Mouse (Mus musculus): ENCODE results near the gene Ly75. TPM values are rescaled to one million over a fixed set of nuclear protein-coding genes. Genes with fewer than 3 reads are reported as not detected.

Ly75 gene
- polyA plus RNA-seq (2015; fragmentation: Nextera tagmentation; extraction: Ambion mirVana) = 0.52 and 0.68 TPM in 2 replicates

DNA sequence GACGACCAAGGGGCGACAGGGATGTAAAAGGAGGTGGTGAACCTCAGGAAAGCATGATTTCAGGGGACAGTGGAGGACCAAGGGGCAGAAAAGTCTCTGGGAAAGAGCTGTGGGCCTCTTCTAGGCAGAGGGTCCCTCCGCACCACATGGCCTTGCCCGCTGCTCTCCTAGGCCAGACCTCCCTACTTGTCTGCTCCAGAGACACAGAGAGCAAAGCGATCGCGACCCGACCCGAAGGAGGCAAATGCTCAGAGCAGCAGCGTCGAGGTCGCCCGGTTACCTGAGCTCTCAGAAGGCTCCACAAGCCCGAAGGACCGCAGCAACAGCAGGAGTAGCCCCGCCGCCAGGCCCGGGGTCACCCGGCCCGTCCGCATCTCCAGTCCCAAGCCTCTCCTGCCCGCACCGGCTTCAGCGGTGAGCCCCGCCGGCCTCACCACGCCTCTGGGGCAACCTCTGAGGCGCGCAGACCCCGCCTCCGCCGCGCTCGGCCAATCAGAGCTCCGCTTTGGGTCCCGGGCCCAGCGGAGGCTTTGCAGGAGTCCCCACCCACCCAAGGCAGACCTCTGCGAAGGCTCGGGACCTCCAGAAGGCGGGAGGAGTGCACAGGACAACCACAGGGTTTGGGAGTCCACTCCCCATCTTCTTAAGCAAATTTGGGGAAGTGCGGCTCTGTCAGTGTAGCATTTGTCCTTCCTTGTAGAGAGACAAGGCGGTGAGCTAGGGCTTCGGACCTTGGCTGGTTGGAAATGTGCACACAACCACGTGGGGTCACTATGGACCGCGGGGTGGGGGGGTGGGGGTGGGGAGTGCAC is at the start of gene Ly75:
Gene Ly75, minus strand, starts transcription at position 446 of the 812 bp plus-strand sequence.
- Histone ChIP-seq H3K4me3 (replicated peaks) (peak within 1 kb of the TSS; percentile 60), H3K36me3 (no peaks in the 10 kb centered on the region), H3K27ac (no peak within 1 kb of the TSS), H3K4me2 (replicated peaks) (peak within 1 kb of the TSS; percentile 89), H3K27me3 (peaks cover 26% of the 10 kb centered on the region), H3K9ac (replicated peaks) (peak within 1 kb of the TSS; percentile 64), H3K9me3 (no peaks in the 10 kb centered on the region), H3K4me1 (replicated peaks) (peaks cover 8% of the 10 kb centered on the region; the same call in 1 of the 2 replicates)
- ATAC-seq = peak; percentile 97
- WGBS = under 1% methylated on average over 45 of the region's 46 CpGs

DNA sequence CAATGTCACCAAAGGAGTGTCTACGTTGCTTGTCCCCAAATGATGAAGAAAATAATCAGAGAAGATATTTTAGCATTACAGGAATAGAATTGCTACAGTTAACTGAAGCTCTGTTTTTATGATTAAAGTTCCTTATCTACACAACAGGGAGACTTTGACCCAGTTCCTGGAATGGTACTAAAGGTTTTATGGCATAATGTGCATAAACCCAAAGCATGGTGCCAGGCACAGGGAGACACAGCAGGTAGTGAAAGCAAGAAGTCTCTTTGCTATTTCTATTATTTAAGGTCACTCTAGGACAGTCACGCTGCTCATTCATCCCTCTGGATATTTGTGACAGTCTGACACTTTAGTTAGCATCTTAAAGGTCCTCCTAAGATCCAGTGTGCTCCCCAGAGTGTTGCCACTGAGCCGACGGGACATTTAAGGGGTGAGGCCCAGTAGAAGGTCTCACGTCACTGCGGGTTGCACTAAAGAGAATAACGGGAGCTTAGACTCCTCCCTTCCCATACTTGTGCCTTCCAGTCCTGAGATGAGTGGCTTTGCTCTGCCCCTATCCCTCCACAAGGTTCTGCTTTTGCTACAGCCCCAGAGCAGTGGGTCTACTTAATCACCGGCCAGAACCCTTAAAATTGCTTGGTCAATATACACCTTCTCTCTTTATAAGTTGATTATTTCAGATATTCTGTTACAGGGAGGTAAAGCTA is 47.4 kb upstream of the Ly75 start:
- H3K9ac ChIP-seq (replicated peaks) = no peak overlapping the region
- WGBS = 78% methylated on average over 8 of the region's 8 CpGs
- H3K4me3 ChIP-seq (replicated peaks) = no peak overlapping the region
- no peaks in the 10 kb centered on the region for H3K9me3 ChIP-seq
- no peak overlapping the region for H3K27ac ChIP-seq
- H3K4me2 ChIP-seq (replicated peaks) = no peak overlapping the region
- ATAC-seq = no peak
- H3K36me3 ChIP-seq = no peaks in the 10 kb centered on the region
- no peaks in the 10 kb centered on the region for H3K4me1 ChIP-seq (replicated peaks)
- H3K27me3 ChIP-seq = no peaks in the 10 kb centered on the region

DNA sequence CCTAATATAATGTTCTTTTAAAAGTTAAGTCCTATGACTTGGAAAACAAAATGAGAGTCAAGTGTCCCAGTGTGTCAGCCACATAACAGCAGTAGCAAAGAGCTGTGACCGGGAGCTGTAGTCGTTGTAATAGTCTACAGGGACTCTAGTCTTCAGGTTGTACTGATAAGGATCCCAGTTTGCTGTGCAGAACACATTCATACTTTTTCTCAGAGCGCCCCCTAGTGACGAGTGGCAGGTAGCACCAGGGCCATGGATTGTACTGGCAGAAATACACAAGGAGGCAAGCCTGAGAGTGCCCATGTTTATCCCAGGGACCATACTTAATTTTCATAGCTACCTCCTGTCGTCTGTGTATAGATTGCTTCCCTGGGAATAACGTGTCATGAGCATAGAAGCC is 35.0 kb upstream of the Ly75 start:
- Histone ChIP-seq H3K9ac (replicated peaks) (no peak overlapping the region), H3K27me3 (no peaks in the 10 kb centered on the region), H3K36me3 (no peaks in the 10 kb centered on the region), H3K9me3 (no peaks in the 10 kb centered on the region), H3K4me2 (replicated peaks) (no peak overlapping the region), H3K4me3 (replicated peaks) (no peak overlapping the region), H3K27ac (no peak overlapping the region), H3K4me1 (replicated peaks) (no peaks in the 10 kb centered on the region)
- ATAC-seq = peak; percentile 63; the same call in 1 of the 2 replicates
- 11% methylated on average over 6 of the region's 6 CpGs for WGBS

DNA sequence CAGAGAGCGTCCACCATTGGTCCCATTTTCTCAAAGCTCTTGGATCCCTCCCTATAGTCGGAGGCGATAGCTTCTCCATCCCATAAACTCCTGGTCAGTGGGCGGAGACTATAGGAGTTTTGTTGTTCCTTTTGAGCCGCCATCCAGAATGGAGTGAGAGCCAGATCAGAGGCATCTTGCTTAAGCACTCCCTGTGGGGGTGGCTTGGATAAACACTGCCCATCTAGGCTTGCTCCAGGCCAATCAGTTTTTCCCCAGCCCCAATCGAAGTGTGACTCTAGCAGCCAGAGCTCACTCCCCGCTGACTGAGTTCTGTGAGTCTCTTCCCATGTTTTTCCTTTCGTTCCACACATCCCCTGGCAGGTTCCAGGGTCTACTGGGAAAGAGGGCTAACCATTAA is 31.2 kb upstream of the Ly75 start:
- H3K4me2 ChIP-seq (replicated peaks) = no peak overlapping the region
- H3K27ac ChIP-seq = no peak overlapping the region
- no peaks in the 10 kb centered on the region for H3K4me1 ChIP-seq (replicated peaks)
- no peaks in the 10 kb centered on the region for H3K36me3 ChIP-seq
- no peak overlapping the region for H3K4me3 ChIP-seq (replicated peaks)
- H3K9me3 ChIP-seq = no peaks in the 10 kb centered on the region
- no peak for ATAC-seq
- H3K9ac ChIP-seq (replicated peaks) = no peak overlapping the region
- H3K27me3 ChIP-seq = no peaks in the 10 kb centered on the region
- WGBS = 61% methylated on average over 8 of the region's 8 CpGs

DNA sequence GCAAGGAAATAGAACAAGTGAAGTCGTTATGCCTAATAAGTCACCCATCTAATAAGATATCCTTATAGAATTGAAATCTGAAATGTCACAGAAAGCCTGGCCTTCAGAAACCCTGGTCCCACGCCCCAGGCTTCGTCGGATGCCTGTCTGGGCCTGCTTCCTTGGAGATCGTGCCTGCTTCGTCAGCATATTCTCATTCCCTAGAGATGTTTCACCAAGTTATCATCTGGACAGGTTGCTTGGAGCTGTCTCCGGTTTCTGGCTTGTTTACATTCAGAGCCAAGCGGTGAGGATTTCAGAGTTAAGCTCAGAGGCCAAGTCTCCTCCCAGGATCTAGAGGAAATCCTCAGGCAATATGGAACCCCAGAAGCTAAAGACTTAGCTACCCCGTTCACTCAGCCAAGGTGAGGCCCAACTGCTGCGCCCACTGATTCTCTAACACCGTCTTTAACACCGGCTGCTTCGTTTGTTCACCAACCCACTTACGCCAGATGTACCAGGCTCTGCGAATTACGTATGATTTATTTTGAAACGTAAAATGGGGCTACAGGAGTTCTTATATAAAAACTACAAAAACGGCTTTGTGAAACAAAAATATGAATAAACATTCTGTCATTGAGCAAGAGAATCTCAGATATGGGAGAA is 30.0 kb upstream of the Ly75 start:
- no peak for ATAC-seq
- Histone ChIP-seq H3K4me1 (replicated peaks) (no peaks in the 10 kb centered on the region), H3K4me3 (replicated peaks) (no peak overlapping the region), H3K9me3 (no peaks in the 10 kb centered on the region), H3K27ac (no peak overlapping the region), H3K36me3 (no peaks in the 10 kb centered on the region), H3K9ac (replicated peaks) (no peak overlapping the region), H3K4me2 (replicated peaks) (no peak overlapping the region), H3K27me3 (no peaks in the 10 kb centered on the region)
- 87% methylated on average over 18 of the region's 18 CpGs for WGBS

DNA sequence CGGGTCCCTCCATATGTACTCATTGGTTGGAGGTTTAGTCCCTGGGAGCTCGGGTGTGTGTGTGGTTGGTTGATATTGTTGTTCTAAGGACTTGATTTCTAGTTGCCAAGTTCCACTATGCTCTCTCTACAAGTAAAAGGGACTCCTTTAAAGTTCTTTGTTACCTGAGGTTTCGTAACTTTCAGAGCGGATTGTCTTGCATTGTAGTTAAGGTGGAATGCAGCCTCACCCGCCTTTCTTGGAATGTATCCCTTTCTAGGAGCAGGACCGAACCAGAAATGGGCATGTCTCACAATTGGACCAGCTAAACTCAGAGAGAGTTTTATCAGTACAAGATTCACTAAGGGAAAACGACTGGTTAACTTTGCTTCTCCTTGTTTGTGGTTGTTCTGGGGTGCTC is 28.1 kb upstream of the Ly75 start:
- H3K9me3 ChIP-seq = no peaks in the 10 kb centered on the region
- no peaks in the 10 kb centered on the region for H3K4me1 ChIP-seq (replicated peaks)
- H3K9ac ChIP-seq (replicated peaks) = no peak overlapping the region
- WGBS = 91% methylated on average over 7 of the region's 7 CpGs
- no peaks in the 10 kb centered on the region for H3K27me3 ChIP-seq
- no peaks in the 10 kb centered on the region for H3K36me3 ChIP-seq
- no peak for ATAC-seq
- H3K27ac ChIP-seq = no peak overlapping the region
- H3K4me3 ChIP-seq (replicated peaks) = no peak overlapping the region
- no peak overlapping the region for H3K4me2 ChIP-seq (replicated peaks)

DNA sequence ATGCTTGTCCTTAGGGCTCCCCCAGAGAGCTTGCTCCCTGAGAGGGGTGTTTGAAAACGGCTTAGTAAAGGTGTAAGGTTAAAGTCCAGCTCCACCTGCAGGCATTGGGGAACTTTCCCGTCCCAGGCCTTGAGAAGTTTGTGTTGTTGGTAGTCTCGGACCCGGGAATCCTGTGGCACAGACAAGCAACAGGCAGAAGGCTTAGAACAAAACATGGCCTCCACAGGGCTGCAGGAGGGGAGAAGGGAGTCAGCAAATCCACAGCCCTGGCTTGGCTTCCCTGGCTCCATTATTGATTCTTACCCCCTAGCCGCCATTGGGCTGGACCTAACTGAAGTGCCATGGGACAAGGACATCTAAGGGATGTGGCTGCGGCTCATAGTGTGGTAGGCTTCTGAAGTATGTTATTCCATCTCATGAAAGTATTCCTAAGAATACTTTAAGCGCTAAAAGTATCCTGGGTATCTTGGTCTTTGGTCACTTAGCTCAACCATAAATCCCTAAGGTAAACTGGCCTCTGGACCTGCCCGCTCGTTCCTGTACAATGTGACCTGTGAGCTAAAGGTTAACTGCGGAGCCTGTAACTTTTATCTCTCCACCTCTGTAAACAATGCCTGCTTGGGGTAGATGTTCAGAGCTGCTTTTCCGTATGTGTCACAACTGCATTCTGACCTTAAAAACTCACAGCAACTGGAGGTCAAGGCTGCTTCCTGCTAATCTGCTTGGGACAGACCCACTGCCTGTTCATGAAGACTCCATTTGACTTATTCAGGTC is 27.1 kb upstream of the Ly75 start:
- Histone ChIP-seq H3K9me3 (no peaks in the 10 kb centered on the region), H3K27ac (no peak overlapping the region), H3K4me2 (replicated peaks) (no peak overlapping the region), H3K4me3 (replicated peaks) (no peak overlapping the region), H3K27me3 (no peaks in the 10 kb centered on the region), H3K9ac (replicated peaks) (no peak overlapping the region), H3K36me3 (no peaks in the 10 kb centered on the region), H3K4me1 (replicated peaks) (no peaks in the 10 kb centered on the region)
- no peak for ATAC-seq
- 85% methylated on average over 11 of the region's 11 CpGs for WGBS

DNA sequence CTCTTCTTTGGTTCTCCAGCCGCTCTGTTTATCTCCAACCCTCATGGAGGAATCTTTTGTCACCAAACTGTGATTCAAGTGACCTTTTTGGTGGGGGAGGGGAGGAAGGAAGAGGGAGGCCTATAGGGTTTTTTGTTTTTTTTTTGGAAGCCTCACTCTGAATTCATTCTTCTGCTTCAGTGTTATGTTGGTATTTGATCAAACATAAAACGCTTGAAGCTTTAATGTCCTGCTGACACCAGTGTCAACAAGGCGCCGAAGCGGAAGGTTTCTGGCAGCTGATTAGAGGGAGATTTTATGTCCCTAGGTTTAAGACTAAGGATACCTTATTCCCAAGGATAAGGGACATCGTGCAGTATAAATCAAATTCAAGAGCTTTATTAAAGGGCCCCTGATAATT is 26.1 kb upstream of the Ly75 start:
- Histone ChIP-seq H3K36me3 (no peaks in the 10 kb centered on the region), H3K27me3 (no peaks in the 10 kb centered on the region), H3K27ac (no peak overlapping the region; the same call in 1 of the 2 replicates), H3K9me3 (no peaks in the 10 kb centered on the region), H3K9ac (replicated peaks) (no peak overlapping the region), H3K4me2 (replicated peaks) (no peak overlapping the region), H3K4me3 (replicated peaks) (no peak overlapping the region), H3K4me1 (replicated peaks) (no peaks in the 10 kb centered on the region)
- WGBS = 52% methylated on average over 6 of the region's 6 CpGs
- no peak for ATAC-seq

DNA sequence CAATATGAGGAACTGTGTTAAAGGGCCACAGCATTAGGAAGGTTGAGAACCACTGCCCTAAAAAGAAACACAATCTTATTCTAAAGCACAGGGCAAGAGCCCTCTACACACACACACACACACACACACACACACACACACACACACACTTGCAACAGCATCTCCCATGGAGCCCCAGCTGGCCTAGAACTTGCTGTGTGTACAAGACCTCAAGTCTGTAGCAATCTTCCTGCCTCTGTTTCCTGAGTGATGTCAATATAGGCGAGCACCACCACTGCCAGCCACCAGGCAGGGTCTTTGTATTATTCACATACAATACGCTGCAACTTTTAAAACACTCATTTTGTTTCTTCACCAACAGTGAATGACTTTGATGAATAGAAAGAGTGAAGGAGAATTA is 24.3 kb upstream of the Ly75 start:
- no peak for ATAC-seq
- H3K36me3 ChIP-seq = no peaks in the 10 kb centered on the region
- no peak overlapping the region for H3K4me2 ChIP-seq (replicated peaks)
- H3K9ac ChIP-seq (replicated peaks) = no peak overlapping the region
- H3K27me3 ChIP-seq = no peaks in the 10 kb centered on the region
- no peaks in the 10 kb centered on the region for H3K4me1 ChIP-seq (replicated peaks)
- 87% methylated on average over 2 of the region's 2 CpGs for WGBS
- H3K27ac ChIP-seq = no peak overlapping the region
- no peak overlapping the region for H3K4me3 ChIP-seq (replicated peaks)
- H3K9me3 ChIP-seq = no peaks in the 10 kb centered on the region

DNA sequence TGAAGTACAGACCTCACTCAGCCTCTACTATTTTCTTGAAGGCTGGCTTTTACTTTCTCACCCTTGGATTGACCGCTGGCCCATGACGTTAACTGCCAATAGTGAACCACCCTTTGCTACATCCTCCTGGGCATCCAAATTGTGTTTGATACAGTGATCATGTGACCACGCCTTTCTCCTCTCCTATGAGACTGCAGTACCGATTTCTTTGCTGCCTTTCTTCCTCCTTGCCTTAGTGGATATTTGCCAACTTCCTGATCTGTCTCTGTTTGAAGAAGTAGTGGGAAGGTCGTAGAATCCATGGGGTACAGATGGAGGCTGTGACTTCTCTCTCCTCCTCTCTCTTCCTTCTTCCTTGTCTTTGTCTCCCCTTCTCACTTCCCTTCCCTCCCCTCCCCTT is 22.3 kb upstream of the Ly75 start:
- WGBS = 92% methylated on average over 5 of the region's 5 CpGs
- H3K9me3 ChIP-seq = no peaks in the 10 kb centered on the region

DNA sequence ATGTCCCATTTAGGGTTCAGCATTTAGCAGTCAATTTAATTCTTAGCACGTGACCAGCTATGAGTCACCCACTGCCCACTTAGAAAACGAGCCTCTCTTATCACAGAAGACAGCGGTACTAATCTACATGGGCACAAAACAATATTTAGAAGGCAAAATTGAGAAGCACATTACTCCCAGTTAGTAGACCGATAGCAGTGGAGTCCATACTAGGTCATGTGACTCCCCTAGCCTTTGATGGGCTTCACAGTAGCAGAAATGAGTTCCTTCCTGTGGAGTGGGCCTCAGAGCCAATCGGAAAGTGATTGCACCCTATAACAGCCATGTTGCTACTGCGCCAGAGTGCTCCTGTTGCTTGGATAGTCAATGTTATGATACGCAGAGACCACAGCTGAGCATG is 21.7 kb upstream of the Ly75 start:
- no peak overlapping the region for H3K4me3 ChIP-seq (replicated peaks)
- H3K9ac ChIP-seq (replicated peaks) = no peak overlapping the region
- ATAC-seq = no peak
- no peaks in the 10 kb centered on the region for H3K9me3 ChIP-seq
- no peaks in the 10 kb centered on the region for H3K4me1 ChIP-seq (replicated peaks)
- no peaks in the 10 kb centered on the region for H3K27me3 ChIP-seq
- H3K4me2 ChIP-seq (replicated peaks) = no peak overlapping the region
- H3K36me3 ChIP-seq = no peaks in the 10 kb centered on the region
- 94% methylated on average over 7 of the region's 7 CpGs for WGBS
- H3K27ac ChIP-seq = no peak overlapping the region

More for the DNA sequence above, 22.3 kb upstream of the Ly75 start:
- no peak overlapping the region for H3K9ac ChIP-seq (replicated peaks)
- H3K4me1 ChIP-seq (replicated peaks) = no peaks in the 10 kb centered on the region
- H3K27me3 ChIP-seq = no peaks in the 10 kb centered on the region
- H3K4me2 ChIP-seq (replicated peaks) = no peak overlapping the region
- H3K4me3 ChIP-seq (replicated peaks) = no peak overlapping the region
- H3K36me3 ChIP-seq = no peaks in the 10 kb centered on the region
- no peak overlapping the region for H3K27ac ChIP-seq
- ATAC-seq = no peak
